Mouse (Mus musculus) hindbrain, embryonic 12.5 days (tissue): ENCODE data around the gene Cfap45. TPM values are rescaled to one million over a fixed set of nuclear protein-coding genes. Genes with fewer than 3 reads are reported as not detected.
A peak's percentile ranks its signal among the peaks of the same experiment; 100 is the strongest.

Experiments used
- ATAC-seq: fragments of 200-750 bp; cut with Nextera tagmentation; 2 replicates; pipeline ENCODE4 v1.8.0; 2017; ENCODE audit warnings: moderate TSS enrichment; ENCODE audit not compliant: low FRiP score
- H3K27ac ChIP-seq: fragments of 300-500 bp; sonication (generic); 2 replicates; pipeline ENCODE4 v1.5.1; 2016; ENCODE audit warnings: mild to moderate bottlenecking
- H3K27me3 ChIP-seq: fragments of 300-500 bp; sonication (generic); 2 replicates; pipeline ENCODE4 v1.6.1; 2016; ENCODE audit warnings: mild to moderate bottlenecking
- H3K36me3 ChIP-seq: fragments of 300-500 bp; sonication (generic); 2 replicates; pipeline ENCODE4 v1.6.1; 2016; ENCODE audit warnings: mild to moderate bottlenecking
- H3K4me1 ChIP-seq: fragments of 300-500 bp; sonication (generic); 2 replicates; pipeline ENCODE4 v1.6.1; 2016
- H3K4me2 ChIP-seq: fragments of 300-500 bp; sonication (generic); replicated peaks from 2 replicates; pipeline ENCODE4 v1.6.1; 2016; ENCODE audit warnings: mild to moderate bottlenecking
- H3K4me3 ChIP-seq: fragments of 300-500 bp; sonication (generic); 2 replicates; pipeline ENCODE4 v1.5.1; 2016; ENCODE audit warnings: mild to moderate bottlenecking
- H3K9ac ChIP-seq: fragments of 300-500 bp; sonication (generic); 2 replicates; pipeline ENCODE4 v1.6.1; 2016; ENCODE audit warnings: mild to moderate bottlenecking, moderate library complexity
- H3K9me3 ChIP-seq: fragments of 300-500 bp; sonication (generic); replicated peaks from 2 replicates; pipeline ENCODE4 v1.6.1; 2016; ENCODE audit warnings: mild to moderate bottlenecking
- WGBS: fragments of 180-500 bp; shearing (Covaris S2); methylation state at CpG from one replicate; pipeline ENCODE4 v1.1.7; 2016; 5-methylcytosine and 5-hydroxymethylcytosine counted together
- polyA plus RNA-seq: library from polyadenylated mRNA; unstranded; fragments of >200 nt; fragmentation: Nextera tagmentation; extraction: Ambion mirVana; gene quantifications from 2 replicates; pipeline ENCODE4 v1.2.1, GENCODE M21; 2016

Gene Cfap45
- 3.3 and 4.4 TPM in 2 replicates for polyA plus RNA-seq

GRCm38 (mm10) chr1:172520576-172521440, at the start of gene Cfap45:
Gene Cfap45, plus strand, starts transcription at chr1:172520801.
- H3K4me2 ChIP-seq = peak within 1 kb of the TSS; percentile 55
- H3K4me3 ChIP-seq = peak within 1 kb of the TSS; percentile 26
- H3K9me3 ChIP-seq = no peaks in the 10 kb centered on the region
- no peaks in the 10 kb centered on the region for H3K36me3 ChIP-seq
- H3K9ac ChIP-seq = peak within 1 kb of the TSS; percentile 20; the same call in 1 of the 2 replicates
- 0 out of 2 replicates have a peak, but pooled peaks cover 4% of the 10 kb centered on the region for H3K27me3 ChIP-seq
- peaks cover 22% of the 10 kb centered on the region for H3K4me1 ChIP-seq
- H3K27ac ChIP-seq = no peak within 1 kb of the TSS
- peak; percentile 85 for ATAC-seq
- 3% methylated on average over 28 of the region's 28 CpGs for WGBS

- Histone ChIP-seq H3K27me3 (no peaks in the 10 kb centered on the region), H3K9me3 (no peaks in the 10 kb centered on the region), H3K36me3 (no peaks in the 10 kb centered on the region), H3K9ac (no peak overlapping the region), H3K4me1 (no peaks in the 10 kb centered on the region), H3K4me2 (no peak overlapping the region), H3K27ac (no peak overlapping the region), H3K4me3 (no peak overlapping the region)
- no peak for ATAC-seq
Measured at GRCm38 (mm10) chr1:172472909-172473308, 47.7 kb upstream of the Cfap45 start.

- H3K27ac ChIP-seq = no peak overlapping the region
- H3K4me2 ChIP-seq = no peak overlapping the region
- H3K4me1 ChIP-seq = no peaks in the 10 kb centered on the region
- H3K9me3 ChIP-seq = no peaks in the 10 kb centered on the region
- 86% methylated on average over 3 of the region's 3 CpGs for WGBS
- H3K4me3 ChIP-seq = no peak overlapping the region
- no peaks in the 10 kb centered on the region for H3K36me3 ChIP-seq
- no peaks in the 10 kb centered on the region for H3K27me3 ChIP-seq
- no peak overlapping the region for H3K9ac ChIP-seq
- no peak for ATAC-seq
Measured at GRCm38 (mm10) chr1:172474196-172474595, 46.4 kb upstream of the Cfap45 start.

GRCm38 (mm10) chr1:172475054-172475741, 45.4 kb upstream of the Cfap45 start, which contains the start of gene Slamf9:
Gene Slamf9, plus strand, starts transcription at chr1:172475358.
- no peak within 1 kb of the TSS for H3K4me2 ChIP-seq
- no peaks in the 10 kb centered on the region for H3K9me3 ChIP-seq
- H3K9ac ChIP-seq = no peak within 1 kb of the TSS
- H3K4me3 ChIP-seq = no peak within 1 kb of the TSS
- no peaks in the 10 kb centered on the region for H3K4me1 ChIP-seq
- H3K27me3 ChIP-seq = no peaks in the 10 kb centered on the region
- no peak for ATAC-seq
- H3K27ac ChIP-seq = no peak within 1 kb of the TSS
- 74% methylated on average over 7 of the region's 7 CpGs for WGBS
- no peaks in the 10 kb centered on the region for H3K36me3 ChIP-seq

GRCm38 (mm10) chr1:172478020-172478419, 42.6 kb upstream of the Cfap45 start:
- Histone ChIP-seq H3K4me3 (no peak overlapping the region), H3K27ac (no peak overlapping the region), H3K4me2 (no peak overlapping the region), H3K27me3 (no peaks in the 10 kb centered on the region; the same call in 1 of the 2 replicates), H3K9me3 (no peaks in the 10 kb centered on the region), H3K4me1 (peaks cover 3% of the 10 kb centered on the region), H3K9ac (no peak overlapping the region), H3K36me3 (no peaks in the 10 kb centered on the region)
- ATAC-seq = no peak
- WGBS = 87% methylated on average over 5 of the region's 5 CpGs

GRCm38 (mm10) chr1:172480376-172480775, 40.2 kb upstream of the Cfap45 start:
- ATAC-seq = no peak
- peaks cover 26% of the 10 kb centered on the region for H3K4me1 ChIP-seq
- H3K9ac ChIP-seq = no peak overlapping the region
- H3K4me3 ChIP-seq = no peak overlapping the region
- WGBS = 94% methylated on average over 4 of the region's 4 CpGs
- H3K36me3 ChIP-seq = no peaks in the 10 kb centered on the region
- no peak overlapping the region for H3K27ac ChIP-seq
- no peaks in the 10 kb centered on the region; the same call in 1 of the 2 replicates for H3K27me3 ChIP-seq
- no peak overlapping the region for H3K4me2 ChIP-seq
- no peaks in the 10 kb centered on the region for H3K9me3 ChIP-seq

- no peaks in the 10 kb centered on the region; the same call in 1 of the 2 replicates for H3K27me3 ChIP-seq
- 23% methylated on average over 13 of the region's 13 CpGs for WGBS
- H3K9ac ChIP-seq = peak overlapping the region; percentile 43; the same call in 1 of the 2 replicates
- H3K4me3 ChIP-seq = peak overlapping the region; percentile 71
- peaks cover 33% of the 10 kb centered on the region for H3K4me1 ChIP-seq
- no peaks in the 10 kb centered on the region for H3K36me3 ChIP-seq
- peak overlapping the region; percentile 79 for H3K4me2 ChIP-seq
- H3K9me3 ChIP-seq = no peaks in the 10 kb centered on the region
- H3K27ac ChIP-seq = no peak overlapping the region
- no peak for ATAC-seq
Measured at GRCm38 (mm10) chr1:172481111-172481510, 39.5 kb upstream of the Cfap45 start.

GRCm38 (mm10) chr1:172481540-172482280, 38.9 kb upstream of the Cfap45 start, which contains the start of gene Igsf9:
Gene Igsf9, plus strand, starts transcription at chr1:172481788.
- Histone ChIP-seq H3K4me3 (peak within 1 kb of the TSS; percentile 71), H3K9me3 (no peaks in the 10 kb centered on the region), H3K4me2 (peak within 1 kb of the TSS; percentile 79), H3K27me3 (no peaks in the 10 kb centered on the region; the same call in 1 of the 2 replicates), H3K27ac (peak within 1 kb of the TSS; percentile 68), H3K9ac (peak within 1 kb of the TSS; percentile 80), H3K36me3 (no peaks in the 10 kb centered on the region), H3K4me1 (peaks cover 39% of the 10 kb centered on the region)
- WGBS = under 1% methylated on average over 38 of the region's 38 CpGs
- peak; percentile 95 for ATAC-seq

GRCm38 (mm10) chr1:172482518-172483360, 37.9 kb upstream of the Cfap45 start:
- Histone ChIP-seq H3K9me3 (no peaks in the 10 kb centered on the region), H3K9ac (peak overlapping the region; percentile 80), H3K27ac (peak overlapping the region; percentile 68), H3K4me2 (peak overlapping the region; percentile 79), H3K4me1 (peaks cover 47% of the 10 kb centered on the region), H3K27me3 (no peaks in the 10 kb centered on the region; the same call in 1 of the 2 replicates), H3K4me3 (peak overlapping the region; percentile 71), H3K36me3 (peaks cover 6% of the 10 kb centered on the region; the same call in 1 of the 2 replicates)
- ATAC-seq = peak; percentile 26
- WGBS = 1% methylated on average over 12 of the region's 12 CpGs

- H3K27ac ChIP-seq = peak overlapping the region; percentile 68
Measured at GRCm38 (mm10) chr1:172483361-172483660, 37.3 kb upstream of the Cfap45 start.

GRCm38 (mm10) chr1:172484236-172484635, 36.4 kb upstream of the Cfap45 start:
- no peaks in the 10 kb centered on the region for H3K9me3 ChIP-seq
- H3K27me3 ChIP-seq = no peaks in the 10 kb centered on the region; the same call in 1 of the 2 replicates
- no peak for ATAC-seq
- H3K4me2 ChIP-seq = peak overlapping the region; percentile 79
- 25% methylated on average over 11 of the region's 11 CpGs for WGBS
- peak overlapping the region; percentile 71 for H3K4me3 ChIP-seq
- peak overlapping the region; percentile 40 for H3K27ac ChIP-seq
- H3K36me3 ChIP-seq = peaks cover 13% of the 10 kb centered on the region
- peaks cover 51% of the 10 kb centered on the region for H3K4me1 ChIP-seq
- H3K9ac ChIP-seq = peak overlapping the region; percentile 80

More at GRCm38 (mm10) chr1:172483361-172483660, 37.3 kb upstream of the Cfap45 start:
- peak overlapping the region; percentile 80 for H3K9ac ChIP-seq
- H3K9me3 ChIP-seq = no peaks in the 10 kb centered on the region
- H3K4me3 ChIP-seq = peak overlapping the region; percentile 71
- ATAC-seq = 0 out of 2 replicates have a peak, but pooled peaks have one; percentile 7
- no peaks in the 10 kb centered on the region; the same call in 1 of the 2 replicates for H3K27me3 ChIP-seq
- WGBS = 20% methylated on average over 4 of the region's 4 CpGs
- H3K36me3 ChIP-seq = peaks cover 6% of the 10 kb centered on the region; the same call in 1 of the 2 replicates
- peak overlapping the region; percentile 79 for H3K4me2 ChIP-seq
- peaks cover 47% of the 10 kb centered on the region for H3K4me1 ChIP-seq
